Comparison of ENCODE assay signal across 8 mouse cellular contexts in genomic region chr16:4624481-4625110, GRCm38 (mm10). TPM values are rescaled to one million over a fixed set of nuclear protein-coding genes. Genes with fewer than 3 reads are reported as not detected.
DNase-seq lines count a peak whose midpoint lies in the region; ATAC-seq and TF ChIP-seq lines count a peak whose summit lies in the region.

Gene Pam16, minus strand, starts transcription at chr16:4624988.

- peak within 1 kb of the TSS; percentile 75 for H3K4me2 ChIP-seq in CH12.LX (ENCODE audit: insufficient read depth, low read depth, poor library complexity, severe bottlenecking)
- H3K4me2 ChIP-seq in forebrain, embryonic 13.5 days, result peak within 1 kb of the TSS; percentile 79
- H3K4me2 ChIP-seq in liver, postnatal 0 days (ENCODE audit: low read depth, low read length), result peak within 1 kb of the TSS; percentile 71
- H3K4me2 ChIP-seq in neural tube, embryonic 14.5 days (ENCODE audit: low read depth, low read length), result peak within 1 kb of the TSS; percentile 89

- peak within 1 kb of the TSS; percentile 73 to 98 (median 95) for H3K4me3 ChIP-seq in CH12.LX (replicated peaks in 1 of 3; ENCODE audit: low read depth in 2 of 3, low read length in 2 of 3, poor library complexity in 1 of 3)
- peak within 1 kb of the TSS; percentile 74 for H3K4me3 ChIP-seq in forebrain, embryonic 13.5 days
- H3K4me3 ChIP-seq in liver, postnatal 0 days (ENCODE audit: low read depth, low read length), result peak within 1 kb of the TSS; percentile 71
- H3K4me3 ChIP-seq in neural tube, embryonic 14.5 days (ENCODE audit: low read depth, low read length), result peak within 1 kb of the TSS; percentile 77

- peak; percentile 92 for TF ChIP-seq POLR2A in CH12.LX (IDR thresholded peaks at IDR 0.05; ENCODE audit: low read depth, low read length)

- no peak for TF ChIP-seq CTCF in CH12.LX (conservative IDR thresholded peaks at IDR 0.05 in 1 of 2, IDR thresholded peaks at IDR 0.05 in 1 of 2; ENCODE audit: low read depth in 2 of 2, low read length in 2 of 2)
- TF ChIP-seq CTCF in liver, postnatal 0 days (IDR thresholded peaks at IDR 0.05; ENCODE audit: low read depth), result no peak

- no peak for TF ChIP-seq EP300 in CH12.LX (IDR thresholded peaks at IDR 0.05; ENCODE audit: low read length)
- TF ChIP-seq EP300 in liver, postnatal 0 days (IDR thresholded peaks at IDR 0.05; ENCODE audit: low read depth), result no peak

- H3K36me3 ChIP-seq in CH12.LX (replicated peaks in 1 of 2; ENCODE audit: control insufficient read depth in 1 of 2, insufficient read depth in 1 of 2, low read length in 1 of 2), result peaks cover 30 to 71% of the 10 kb centered on the region in 2 experiments
- peaks cover 25% of the 10 kb centered on the region; the same call in 1 of the 2 replicates for H3K36me3 ChIP-seq in forebrain, embryonic 13.5 days (ENCODE audit: poor library complexity, severe bottlenecking)
- H3K36me3 ChIP-seq in liver, postnatal 0 days (replicated peaks; ENCODE audit: insufficient read depth, low read length), result peaks cover 32% of the 10 kb centered on the region
- peaks cover 6% of the 10 kb centered on the region for H3K36me3 ChIP-seq in neural tube, embryonic 14.5 days (ENCODE audit: control insufficient read depth, insufficient read depth, low read length)

- in situ Hi-C loops in CH12.LX (cut with MboI; ENCODE audit: low pct_ligation_motif_present, low pct_unique_long_range_greater_than_20kb, low sequenced_read_pairs), result loop anchor here (25.0 kb wide), 1 partner anchor 513 kb away; the partner anchor contains the start of genes Ppl and Sec14l5

- H3K27me3 ChIP-seq in CH12.LX (replicated peaks), result no peaks in the 10 kb centered on the region
- no peaks in the 10 kb centered on the region for H3K27me3 ChIP-seq in forebrain, embryonic 13.5 days
- no peaks in the 10 kb centered on the region for H3K27me3 ChIP-seq in liver, postnatal 0 days (ENCODE audit: insufficient read depth, low read length)
- no peaks in the 10 kb centered on the region for H3K27me3 ChIP-seq in neural tube, embryonic 14.5 days (ENCODE audit: control insufficient read depth, insufficient read depth, low read length)

- WGBS in forebrain, embryonic 13.5 days, result under 1% methylated on average over 56 of the region's 56 CpGs
- WGBS in large intestine, adult 2 months, result under 1% methylated on average over 56 of the region's 56 CpGs
- WGBS in liver, postnatal 0 days (ENCODE audit: insufficient replicate concordance), result under 1% methylated on average over 48 of the region's 56 CpGs
- WGBS in neural tube, embryonic 14.5 days, result under 1% methylated on average over 56 of the region's 56 CpGs

- ATAC-seq in forebrain, embryonic 13.5 days, result peak; percentile 87
- ATAC-seq in liver, postnatal 0 days, result peak; percentile 94
- peak; percentile 87 for ATAC-seq in neural tube, embryonic 14.5 days (ENCODE audit: low read depth)

- intact Hi-C loops in heart, postnatal 10 days (cut with DNase I), result no loop called here

- peak within 1 kb of the TSS; percentile 26; the same call in 1 of the 2 replicates for H3K27ac ChIP-seq in CH12.LX (ENCODE audit: insufficient read depth, low read depth)
- peak within 1 kb of the TSS; percentile 54 for H3K27ac ChIP-seq in forebrain, embryonic 13.5 days
- peak within 1 kb of the TSS; percentile 95 for H3K27ac ChIP-seq in liver, postnatal 0 days (ENCODE audit: low read depth)
- peak within 1 kb of the TSS; percentile 84 for H3K27ac ChIP-seq in neural tube, embryonic 14.5 days (ENCODE audit: low read depth, low read length)

- peak within 1 kb of the TSS; percentile 81 for H3K9ac ChIP-seq in CH12.LX (ENCODE audit: insufficient read depth, low read depth)
- H3K9ac ChIP-seq in forebrain, embryonic 13.5 days, result peak within 1 kb of the TSS; percentile 86
- peak within 1 kb of the TSS; percentile 77 for H3K9ac ChIP-seq in liver, postnatal 0 days (replicated peaks)
- H3K9ac ChIP-seq in neural tube, embryonic 14.5 days (replicated peaks; ENCODE audit: low read depth, low read length), result peak within 1 kb of the TSS; percentile 86

- peaks cover 13 to 51% of the 10 kb centered on the region in 2 experiments for H3K4me1 ChIP-seq in CH12.LX (ENCODE audit: control insufficient read depth in 1 of 2, insufficient read depth in 2 of 2)
- H3K4me1 ChIP-seq in forebrain, embryonic 13.5 days, result peaks cover 19% of the 10 kb centered on the region
- peaks cover 16% of the 10 kb centered on the region for H3K4me1 ChIP-seq in liver, postnatal 0 days (ENCODE audit: insufficient read depth)
- H3K4me1 ChIP-seq in neural tube, embryonic 14.5 days (ENCODE audit: control insufficient read depth, insufficient read depth, low read length), result peaks cover 13% of the 10 kb centered on the region

- H3K79me2 ChIP-seq in CH12.LX (replicated peaks; ENCODE audit: control insufficient read depth, extremely low read depth, insufficient read depth, poor library complexity, severe bottlenecking), result peaks cover 31% of the 10 kb centered on the region

- dilution Hi-C loops in CH12.LX (cut with MboI; ENCODE audit: extremely low pct_ligation_motif_present, extremely low pct_unique_long_range_greater_than_20kb, low sequenced_read_pairs), result no loop called here

- TF ChIP-seq RAD21 in CH12.LX (IDR thresholded peaks at IDR 0.05; ENCODE audit: low read depth, low read length), result no peak

- peak; percentile 96 for DNase-seq in CH12.LX (ENCODE audit: extremely low read depth)
- peak; percentile 85 for DNase-seq in c-Kit-positive CD71-positive TER-119-negative erythroid progenitor cells, embryonic 14.5 days (ENCODE audit: low read depth)
- DNase-seq in heart, postnatal 10 days, result peak; percentile 94 to 95
- peak; percentile 74 for DNase-seq in large intestine, adult 2 months (ENCODE audit: low read depth, low spot score)
- peak; percentile 94 for DNase-seq in liver, postnatal 0 days
- DNase-seq in testis, postnatal 10 days (ENCODE audit: low spot score), result peak; percentile 96

- H3K9me3 ChIP-seq in CH12.LX (replicated peaks; ENCODE audit: low read length), result no peaks in the 10 kb centered on the region
- no peaks in the 10 kb centered on the region for H3K9me3 ChIP-seq in forebrain, embryonic 13.5 days (replicated peaks)
- H3K9me3 ChIP-seq in liver, postnatal 0 days (ENCODE audit: low read length), result no peaks in the 10 kb centered on the region
- no peaks in the 10 kb centered on the region for H3K9me3 ChIP-seq in neural tube, embryonic 14.5 days (ENCODE audit: control insufficient read depth, low read length)

TF ChIP-seq in CH12.LX, 34 proteins besides CTCF, POLR2A, EP300 and RAD21:
- peak; percentile 61 for TF ChIP-seq BHLHE40 (IDR thresholded peaks at IDR 0.05; ENCODE audit: low read depth, low read length)
- no peak for TF ChIP-seq ZKSCAN1 (IDR thresholded peaks at IDR 0.05; ENCODE audit: borderline replicate concordance, low read depth, low read length)
- TF ChIP-seq MAX (IDR thresholded peaks at IDR 0.05; ENCODE audit: low read length), result peak; percentile 75; the same call in 1 of the 2 replicates
- TF ChIP-seq ELF1 (IDR thresholded peaks at IDR 0.05; ENCODE audit: low read depth, low read length), result peak; percentile 71
- TF ChIP-seq TBP (conservative IDR thresholded peaks at IDR 0.05; ENCODE audit: low read depth, low read length), result 0 out of 2 replicates have a peak, but pooled peaks have one; percentile 47
- 0 out of 2 replicates have a peak, but pooled peaks have one; percentile 22 for TF ChIP-seq RCOR1 (conservative IDR thresholded peaks at IDR 0.05; ENCODE audit: low read depth, low read length)
- TF ChIP-seq PAX5 (IDR thresholded peaks at IDR 0.05; ENCODE audit: low read length), result no peak
- TF ChIP-seq MAFK (IDR thresholded peaks at IDR 0.05; ENCODE audit: insufficient replicate concordance, low read length), result no peak
- TF ChIP-seq ZNF384 (IDR thresholded peaks at IDR 0.05; ENCODE audit: low read depth, low read length), result no peak
- TF ChIP-seq POLR2AphosphoS2 (IDR thresholded peaks at IDR 0.05; ENCODE audit: low read depth, low read length), result peak; percentile 97
- TF ChIP-seq JUND (conservative IDR thresholded peaks at IDR 0.05; ENCODE audit: low read depth, low read length), result no peak
- TF ChIP-seq NELFE (IDR thresholded peaks at IDR 0.05; ENCODE audit: low read depth, low read length), result peak; percentile 94
- TF ChIP-seq KAT2A (IDR thresholded peaks at IDR 0.05; ENCODE audit: insufficient replicate concordance, low read length), result 0 out of 2 replicates have a peak, but pooled peaks have one; percentile 67
- peak; percentile 90 for TF ChIP-seq NRF1 (IDR thresholded peaks at IDR 0.05; ENCODE audit: low read depth, low read length)
- TF ChIP-seq ZMIZ1 (IDR thresholded peaks at IDR 0.05; ENCODE audit: low read depth, low read length), result peak; percentile 95
- TF ChIP-seq CHD2 (IDR thresholded peaks at IDR 0.05; ENCODE audit: low read length), result peak; percentile 97
- peak; percentile 59; the same call in 1 of the 2 replicates for TF ChIP-seq IRF4 (IDR thresholded peaks at IDR 0.05; ENCODE audit: low read depth, low read length)
- peak; percentile 66; the same call in 1 of the 2 replicates for TF ChIP-seq MXI1 (IDR thresholded peaks at IDR 0.05; ENCODE audit: low read depth, low read length)
- no peak for TF ChIP-seq ETS1 (conservative IDR thresholded peaks at IDR 0.05; ENCODE audit: low read depth, low read length)
- TF ChIP-seq UBTF (IDR thresholded peaks at IDR 0.05; ENCODE audit: low read depth, low read length), result peak; percentile 96
- TF ChIP-seq USF1 (IDR thresholded peaks at IDR 0.05; ENCODE audit: low read depth, low read length), result no peak
- TF ChIP-seq SIN3A (IDR thresholded peaks at IDR 0.05; ENCODE audit: low read length), result no peak
- TF ChIP-seq JUN (IDR thresholded peaks at IDR 0.05; ENCODE audit: insufficient read depth, low read depth, low read length), result no peak
- peak; percentile 66; the same call in 1 of the 2 replicates for TF ChIP-seq MYC (IDR thresholded peaks at IDR 0.05; ENCODE audit: low read depth, low read length)
- TF ChIP-seq USF2 (conservative IDR thresholded peaks at IDR 0.05; ENCODE audit: low read depth, low read length), result no peak
- TF ChIP-seq TCF12 (IDR thresholded peaks at IDR 0.05; ENCODE audit: low read depth, low read length), result peak; percentile 76
- TF ChIP-seq HCFC1 (IDR thresholded peaks at IDR 0.05; ENCODE audit: low read depth, low read length), result peak; percentile 80
TF ChIP-seq in CH12.LX: peak in this region for 17.

RNA-seq across cellular contexts. Expression of gene Pam16, which starts in this region (rescaled TPM):
- total RNA-seq in CH12.LX (2012; rRNA removed) (152 and 158 TPM in 2 replicates), CH12.LX (2014; rRNA removed) (93.3 and 103 TPM in 2 replicates)
- polyA plus RNA-seq in CH12.LX (2012; ENCODE audit: insufficient read length, low read depth), result 11.6 and 38.2 TPM in 2 replicates
- polyA plus RNA-seq in forebrain, embryonic 13.5 days (2015; fragmentation: Nextera tagmentation; extraction: Ambion mirVana), result 142 and 149 TPM in 2 replicates
- total RNA-seq in heart, postnatal 10 days (2021), result 100 to 1,000 TPM in 1 of 2 experiments, 10 to 100 TPM in 1; 96.6 to 125 TPM
- polyA plus RNA-seq in large intestine, adult 2 months (2012; rRNA removed), result 12.2 and 16.5 TPM in 2 replicates
- polyA plus RNA-seq in liver, postnatal 0 days (2015; fragmentation: Nextera tagmentation; extraction: Ambion mirVana), result 59.7 and 66.3 TPM in 2 replicates
- polyA plus RNA-seq in neural tube, embryonic 14.5 days (2014; fragmentation: Nextera tagmentation; extraction: Ambion mirVana), result 179 and 194 TPM in 2 replicates

Comparison
In these comparisons a context has a peak if more than half of its experiments do, and no peak if none do; other contexts are left out.
1. Peak in every context shown above with its lines: DNase-seq, ATAC-seq, H3K4me3 ChIP-seq and H3K27ac ChIP-seq.
2. H3K27ac ChIP-seq: peak in every context shown above with its lines; median percentile 95 in liver, postnatal 0 days; 84 in neural tube, embryonic 14.5 days; 54 in forebrain, embryonic 13.5 days; 26 in CH12.LX.